Mouse (Mus musculus) gastrocnemius, adult 2 months (tissue): Measurements from ENCODE around the gene Plppr3. TPM values are rescaled to one million over a fixed set of nuclear protein-coding genes. Genes with fewer than 3 reads are reported as not detected.

ENCODE experiments used
- DNase-seq: peaks from one replicate; pipeline ENCODE4 v3.0.0; 2022
- H3K27ac ChIP-seq: fragments of 200-600 bp; 2 replicates; pipeline ENCODE4 v1.8.1; 2022; ENCODE audit warnings: mild to moderate bottlenecking
- H3K4me3 ChIP-seq: fragments of 200-600 bp; 2 replicates; pipeline ENCODE4 v1.8.1; 2022; ENCODE audit warnings: mild to moderate bottlenecking, moderate library complexity
- CTCF ChIP-seq: fragments of 200-600 bp; IDR thresholded peaks from 2 replicates; pipeline ENCODE4 v1.8.1; 2022; ENCODE audit warnings: antibody characterized with exemption, mild to moderate bottlenecking, moderate library complexity
- intact Hi-C: fragments of 180-260 bp; cut with DNase I; formaldehyde crosslinking; loops from one replicate; pipeline ENCODE4 v1.15.1; 2025
- total RNA-seq, 2 experiments: library from RNA; stranded (reverse); gene quantifications; 2 replicates each; pipeline ENCODE4 v1.2.3; 2021

Plppr3 gene
- total RNA-seq, 2 experiments from 2014 or later: 0.17 TPM; not detected in 1

- intact Hi-C loops: no loop called here
- DNase-seq: no peak
- TF ChIP-seq CTCF: no peak
- H3K4me3 ChIP-seq: no peak overlapping the region
- no peak overlapping the region for H3K27ac ChIP-seq
Measured at GRCm38 (mm10) chr10:79860079-79860911, 14.1 kb downstream of the Plppr3 start.

DNA sequence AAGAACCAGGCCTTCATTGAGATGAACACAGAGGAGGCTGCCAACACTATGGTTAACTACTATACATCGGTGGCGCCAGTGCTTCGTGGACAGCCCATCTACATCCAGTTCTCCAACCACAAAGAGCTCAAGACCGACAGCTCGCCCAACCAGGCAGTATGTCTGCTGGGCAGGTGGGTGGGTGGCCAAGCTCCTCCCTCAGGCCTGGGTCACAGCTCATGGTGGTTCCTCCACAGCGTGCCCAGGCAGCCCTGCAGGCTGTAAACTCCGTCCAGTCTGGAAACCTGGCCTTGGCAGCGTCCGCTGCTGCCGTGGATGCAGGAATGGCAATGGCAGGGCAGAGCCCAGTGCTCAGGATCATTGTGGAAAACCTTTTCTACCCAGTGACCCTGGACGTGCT, 15.3 kb downstream of the Plppr3 start:
- peak overlapping the region; percentile 100; the same call in 1 of the 2 replicates for H3K27ac ChIP-seq
- DNase-seq: no peak

DNA sequence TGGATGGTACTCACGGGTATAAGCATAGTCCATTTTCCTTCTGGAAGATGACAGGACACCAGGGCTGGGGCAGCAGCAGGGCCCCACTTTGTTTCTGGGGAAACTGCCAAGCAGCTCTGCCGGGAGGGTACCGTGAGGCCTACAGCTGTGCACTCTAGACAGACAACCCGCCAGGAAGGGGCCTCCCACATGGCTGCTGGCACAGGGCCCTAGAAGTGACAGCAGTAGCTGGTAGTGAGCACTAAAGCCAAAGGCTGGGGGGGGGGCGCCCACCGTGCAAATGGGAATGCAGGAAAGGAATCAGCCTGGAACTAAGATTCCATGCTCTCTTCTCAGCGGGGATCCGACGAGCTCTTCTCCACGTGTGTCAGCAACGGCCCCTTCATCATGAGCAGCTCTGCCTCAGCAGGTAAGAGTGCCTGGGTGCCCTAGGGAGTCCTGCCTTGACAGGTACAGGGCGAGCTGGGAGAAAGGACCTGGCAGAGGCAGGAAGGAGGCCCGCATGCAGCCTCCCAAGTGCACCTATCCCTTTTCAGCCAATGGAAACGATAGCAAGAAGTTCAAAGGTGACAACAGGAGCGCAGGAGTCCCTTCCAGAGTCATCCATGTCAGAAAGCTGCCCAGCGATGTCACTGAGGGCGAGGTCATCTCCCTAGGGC, 15.9 kb downstream of the Plppr3 start:
- TF ChIP-seq CTCF: no peak
- Histone ChIP-seq H3K4me3 (peak overlapping the region; percentile 95), H3K27ac (peak overlapping the region; percentile 100; the same call in 1 of the 2 replicates)
- intact Hi-C loops: no loop called here
- peak; percentile 70 for DNase-seq

More for the DNA sequence above, 15.3 kb downstream of the Plppr3 start:
- intact Hi-C loops: no loop called here
- peak overlapping the region; percentile 95 for H3K4me3 ChIP-seq
- no peak for TF ChIP-seq CTCF

DNA sequence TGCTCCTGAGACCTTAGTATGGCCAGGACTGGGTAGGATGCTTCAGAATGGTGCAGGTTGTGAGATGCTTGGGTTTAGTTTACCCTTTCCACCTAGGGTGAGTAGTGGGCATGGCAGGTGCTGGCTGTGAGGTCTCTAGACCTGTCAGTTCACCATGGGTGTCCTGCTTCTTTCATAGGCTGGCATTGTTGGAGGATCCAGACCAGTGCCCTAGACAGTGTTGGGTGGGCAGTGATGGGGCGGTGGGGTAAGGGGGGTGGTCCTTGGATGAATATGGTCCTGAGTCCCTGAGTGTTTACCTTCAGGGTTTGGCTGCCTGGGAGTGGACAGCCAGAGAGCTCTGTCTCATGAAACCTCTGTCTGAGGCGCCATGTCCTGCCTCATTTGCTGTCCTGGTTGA, 16.5 kb downstream of the Plppr3 start:
- no peak for TF ChIP-seq CTCF
- Histone ChIP-seq H3K4me3 (peak overlapping the region; percentile 95), H3K27ac (peak overlapping the region; percentile 100; the same call in 1 of the 2 replicates)
- intact Hi-C loops: no loop called here
- no peak for DNase-seq

DNA sequence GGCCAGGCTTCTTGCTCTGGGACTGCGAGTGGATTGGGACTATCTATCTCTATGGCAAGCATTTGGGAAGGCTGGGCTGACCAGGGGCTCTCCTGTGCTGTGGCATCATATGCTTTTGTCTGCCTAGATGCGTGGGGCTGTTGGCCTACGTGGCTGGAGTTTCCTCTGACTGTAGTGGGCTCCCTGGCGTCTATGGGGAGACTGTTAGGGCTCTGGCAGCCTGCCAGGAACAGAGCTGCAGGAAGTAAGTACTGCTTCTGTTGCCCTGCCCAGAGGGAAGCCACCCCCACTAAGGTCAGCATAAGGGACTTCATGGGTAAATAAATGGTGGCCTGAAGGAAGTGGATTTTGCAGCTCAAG, 17.0 kb downstream of the Plppr3 start:
- DNase-seq: peak; percentile 73
- Histone ChIP-seq H3K27ac (peak overlapping the region; percentile 100), H3K4me3 (peak overlapping the region; percentile 95)
- intact Hi-C loops: no loop called here
- no peak for TF ChIP-seq CTCF

DNA sequence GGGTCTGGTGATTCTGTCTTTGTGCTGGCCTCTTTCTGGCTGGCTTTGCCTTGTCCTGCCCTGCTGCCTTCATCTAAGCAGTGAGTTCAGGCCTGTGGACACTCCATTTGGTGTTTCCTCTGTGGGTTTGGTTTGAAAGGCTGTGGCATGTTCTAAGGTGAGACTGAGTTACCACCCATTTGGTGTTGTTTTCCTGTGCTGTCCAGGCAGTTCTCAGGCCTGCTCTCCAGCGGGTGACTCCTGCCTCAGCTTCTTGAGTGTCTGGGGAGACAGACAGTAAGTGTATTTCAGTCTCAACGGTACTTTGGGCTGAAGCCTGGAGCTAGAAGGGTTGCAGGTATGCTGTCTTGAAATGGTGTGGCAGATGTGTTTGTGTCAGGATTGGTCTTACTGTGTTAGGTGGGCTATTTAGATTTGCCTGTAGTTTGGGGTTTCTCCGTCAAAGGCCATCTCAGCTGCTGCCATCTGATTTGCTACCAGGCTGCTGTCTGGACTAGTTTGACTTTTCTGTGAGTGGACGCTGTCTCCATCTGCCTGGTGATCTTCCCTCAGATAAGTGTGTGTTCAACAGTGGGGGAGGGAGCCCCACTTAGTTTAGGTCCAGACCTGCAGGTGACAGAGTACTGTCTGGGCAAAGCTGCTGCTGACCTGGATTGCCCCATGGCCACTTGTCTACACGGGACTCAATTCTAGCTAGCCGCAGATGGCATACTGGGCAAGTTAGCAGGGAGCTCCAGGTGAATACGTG, 17.6 kb downstream of the Plppr3 start:
- intact Hi-C loops: no loop called here
- Histone ChIP-seq H3K4me3 (peak overlapping the region; percentile 95), H3K27ac (peak overlapping the region; percentile 100)
- no peak for DNase-seq
- no peak for TF ChIP-seq CTCF

DNA sequence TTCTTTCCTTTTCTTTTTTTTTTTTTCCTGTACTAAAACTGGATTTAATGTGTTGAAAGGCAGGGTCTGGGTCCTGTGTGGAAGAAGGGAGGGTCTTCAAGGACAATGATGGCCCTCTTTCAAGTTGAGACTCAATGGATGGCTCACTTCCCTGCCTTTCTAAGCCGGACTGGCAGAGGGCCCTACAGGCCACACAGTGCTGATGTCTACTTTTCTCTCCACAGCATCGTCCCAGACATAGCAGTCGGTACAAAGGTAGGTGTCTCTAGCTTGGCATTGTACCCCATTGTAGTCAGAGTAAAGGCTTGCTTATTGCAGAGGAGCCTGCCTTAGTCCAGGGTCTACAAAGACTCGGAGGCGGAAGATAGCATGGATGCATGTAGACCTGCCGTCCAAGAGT, 18.2 kb downstream of the Plppr3 start:
- no peak for TF ChIP-seq CTCF
- intact Hi-C loops: no loop called here
- peak overlapping the region; percentile 100 for H3K27ac ChIP-seq
- DNase-seq: no peak
- peak overlapping the region; percentile 95 for H3K4me3 ChIP-seq

GRCm38 (mm10) chr10:79855558-79856184, 18.8 kb downstream of the Plppr3 start:
- H3K4me3 ChIP-seq: peak overlapping the region; percentile 95
- no peak for TF ChIP-seq CTCF
- intact Hi-C loops: no loop called here
- DNase-seq: no peak
- H3K27ac ChIP-seq: peak overlapping the region; percentile 100

DNA sequence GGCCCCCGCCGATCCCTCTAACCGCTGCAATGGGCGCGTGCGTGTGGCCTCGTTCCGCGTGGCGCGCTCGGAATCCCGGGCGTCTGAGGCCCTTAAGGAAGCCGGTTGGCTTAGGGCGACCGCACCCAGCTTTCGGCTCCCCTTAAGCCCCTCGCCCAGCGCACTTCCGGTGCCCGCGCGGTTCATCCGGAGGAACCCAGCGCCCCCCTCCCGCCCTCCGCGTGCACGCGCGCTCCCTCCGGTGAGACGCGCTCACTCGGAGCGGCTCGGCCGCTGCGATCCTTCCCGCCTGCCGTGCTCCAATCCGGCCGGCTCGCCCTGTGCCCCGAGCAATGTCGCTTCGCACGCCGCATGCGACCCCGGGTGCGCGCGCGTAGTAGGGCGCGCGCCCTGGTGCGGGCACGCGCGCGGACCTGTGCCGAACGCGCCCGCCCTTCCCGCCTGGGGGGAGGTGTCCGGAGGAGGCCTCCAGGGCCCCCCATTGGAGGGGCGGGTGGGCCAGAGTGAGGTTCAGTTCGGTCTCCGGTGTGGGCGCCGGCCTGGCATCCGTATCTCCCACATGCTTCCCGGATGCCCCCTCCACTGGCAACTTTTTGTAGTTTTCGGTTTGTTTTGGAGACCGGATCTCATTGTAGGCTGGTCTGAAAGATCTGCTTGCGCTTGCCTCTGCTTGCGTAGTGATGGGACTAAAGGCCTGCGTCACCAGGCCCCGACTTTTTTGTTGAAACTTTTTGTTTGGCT, 19.5 kb downstream of the Plppr3 start:
- peak overlapping the region; percentile 100 for H3K27ac ChIP-seq
- intact Hi-C loops: loop anchor here (5.0 kb wide), 1 partner anchor 73 kb away; no protein-coding TSS in a partner anchor
- TF ChIP-seq CTCF: no peak
- DNase-seq: peak; percentile 84
- H3K4me3 ChIP-seq: peak overlapping the region; percentile 95

GRCm38 (mm10) chr10:79853860-79854795, 20.3 kb downstream of the Plppr3 start, which contains the start of gene Ptbp1:
Gene Ptbp1 (plus strand): TSS chr10:79854427.
- peak; percentile 100 for DNase-seq
- no peak for TF ChIP-seq CTCF
- Histone ChIP-seq H3K27ac (peak within 1 kb of the TSS; percentile 100), H3K4me3 (peak within 1 kb of the TSS; percentile 95)
- intact Hi-C loops: loop anchor here (2.0 to 5.0 kb wide), 3 partner anchors 15 to 72 kb away; no protein-coding TSS in a partner anchor

- intact Hi-C loops: loop anchor here (2.0 to 5.0 kb wide), 3 partner anchors 15 to 71 kb away; no protein-coding TSS in a partner anchor
- TF ChIP-seq CTCF: no peak
- peak overlapping the region; percentile 84 for H3K4me3 ChIP-seq
- DNase-seq: peak; percentile 97
- peak overlapping the region; percentile 99 for H3K27ac ChIP-seq
Measured at GRCm38 (mm10) chr10:79853392-79853791, 21.0 kb downstream of the Plppr3 start.
